22 mouse cellular contexts compared by ENCODE assay signal in the genomic region with DNA sequence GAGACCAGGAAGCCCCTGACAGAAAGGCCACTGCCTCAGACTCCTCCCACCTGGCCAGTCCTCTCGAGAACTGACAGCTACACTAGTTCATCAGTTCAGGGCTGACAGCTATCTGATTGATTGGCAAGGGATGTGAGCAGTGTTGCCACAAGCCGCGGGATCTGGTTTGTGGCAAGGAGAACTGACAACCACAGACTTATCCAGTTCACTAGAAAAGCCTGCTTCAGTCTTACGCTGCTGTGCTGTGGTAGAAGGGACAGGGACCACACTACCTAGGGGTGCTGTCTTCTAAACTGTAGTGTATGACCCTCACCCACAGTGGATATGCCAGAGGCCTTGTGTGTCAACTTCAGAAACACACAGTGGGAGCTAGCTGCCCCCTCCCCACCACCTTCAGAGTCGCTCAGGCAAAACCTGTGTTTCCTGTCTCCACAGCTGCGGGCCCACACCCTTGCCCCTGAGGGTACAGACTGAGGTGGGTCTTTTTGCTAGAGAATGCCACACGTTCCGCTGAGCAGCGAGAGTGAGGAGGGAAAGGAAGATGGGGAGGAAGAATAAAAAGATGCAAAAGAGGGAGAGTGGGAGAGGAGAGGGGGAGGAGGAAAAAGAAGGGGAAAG. TPM values are rescaled to one million over a fixed set of nuclear protein-coding genes. Genes with fewer than 3 reads are reported as not detected.
DNase-seq lines count a peak whose midpoint lies in the region; ATAC-seq and TF ChIP-seq lines count a peak whose summit lies in the region.
"Had no signal": no experiment of that assay in that cellular context is flagged by ENCODE, and none has a peak within 500 bp of the region (broad histone marks: within the 10 kb centered on the region; RNA-seq: fewer than 3 reads in every experiment).

No protein-coding gene starts in this region.

- no peak for TF ChIP-seq POLR2A in spleen, adult 2 months (IDR thresholded peaks at IDR 0.05; ENCODE audit: low read depth, low read length)

- DNase-seq in embryo, embryonic 10.5 days (ENCODE audit: low spot score) = peak; percentile 16
- DNase-seq in embryo, embryonic 9.5 days (ENCODE audit: extremely low spot score) = no peak
- DNase-seq in spleen, adult 2 months (ENCODE audit: low read depth in 1 of 2, low spot score in 2 of 2) = no peak
- no peak for DNase-seq in spleen, postnatal 4 days (ENCODE audit: low spot score in 2 of 2)
- peak; percentile 37 for DNase-seq in embryonic facial prominence, embryonic 14.5 days (ENCODE audit: low spot score)
- peak; percentile 50 for DNase-seq in thymus, postnatal 4 days
- DNase-seq in lung, postnatal 25 days (ENCODE audit: low spot score) = no peak
- no peak for DNase-seq in gastrocnemius, adult 2 months
- DNase-seq: adrenal gland, postnatal 14 days; cerebellum, adult 11-12 months; kidney, adult 11 months; kidney, postnatal 25 days; layer of hippocampus, adult 9-11 months; right cerebral cortex, postnatal 14 days had no signal

- ATAC-seq in embryonic facial prominence, embryonic 14.5 days (ENCODE audit: low read depth) = peak; percentile 41; the same call in 1 of the 2 replicates
- ATAC-seq: activated CD4-positive, CD25-positive, alpha-beta regulatory T cell, adult 4 months; forebrain, embryonic 14.5 days; hindbrain, embryonic 16.5 days; Patski had no signal

- no peaks in the 10 kb centered on the region for H3K9me3 ChIP-seq in embryonic facial prominence, embryonic 14.5 days (ENCODE audit: control insufficient read depth, low read length)
- H3K9me3 ChIP-seq: limb, embryonic 13.5 days; neural tube, embryonic 12.5 days had no signal

- H3K4me1 ChIP-seq in spleen, adult 2 months (ENCODE audit: control insufficient read depth, insufficient read depth, insufficient read length) = peaks cover 9% of the 10 kb centered on the region; the same call in 1 of the 2 replicates
- 0 out of 2 replicates have a peak, but pooled peaks cover 5% of the 10 kb centered on the region for H3K4me1 ChIP-seq in embryonic facial prominence, embryonic 14.5 days (ENCODE audit: control insufficient read depth, insufficient read depth, low read length)

- H3K36me3 ChIP-seq in spleen, adult 2 months (ENCODE audit: control insufficient read depth, insufficient read depth, low read length) = no peaks in the 10 kb centered on the region
- no peaks in the 10 kb centered on the region for H3K36me3 ChIP-seq in embryonic facial prominence, embryonic 14.5 days (ENCODE audit: control insufficient read depth, insufficient read depth, low read length)
- H3K36me3 ChIP-seq: heart, embryonic 12.5 days; limb, embryonic 13.5 days; neural tube, embryonic 12.5 days had no signal

- intact Hi-C loops in gastrocnemius, adult 2 months (cut with DNase I) = no loop called here

- TF ChIP-seq CTCF in spleen, adult 2 months (IDR thresholded peaks at IDR 0.05; ENCODE audit: extremely low read depth, insufficient read depth, insufficient read length, insufficient replicate concordance) = no peak
- TF ChIP-seq CTCF in gastrocnemius, adult 2 months (IDR thresholded peaks at IDR 0.05) = no peak

- H3K4me3 ChIP-seq in spleen, adult 2 months (ENCODE audit: extremely low read depth, insufficient read depth, insufficient read length) = no peak overlapping the region
- H3K4me3 ChIP-seq in embryonic facial prominence, embryonic 14.5 days (ENCODE audit: low read depth, low read length) = no peak overlapping the region
- no peak overlapping the region for H3K4me3 ChIP-seq in gastrocnemius, adult 2 months
- H3K4me3 ChIP-seq: erythroblast, embryonic 14.5 days; heart, embryonic 12.5 days; limb, embryonic 13.5 days; neural tube, embryonic 12.5 days had no signal

- peak overlapping the region; percentile 40 for H3K27ac ChIP-seq in spleen, adult 2 months (ENCODE audit: insufficient read depth, low read length)
- no peak overlapping the region for H3K27ac ChIP-seq in embryonic facial prominence, embryonic 14.5 days (replicated peaks; ENCODE audit: low read depth, low read length)
- no peak overlapping the region for H3K27ac ChIP-seq in gastrocnemius, adult 2 months
- H3K27ac ChIP-seq: limb, embryonic 13.5 days; neural tube, embryonic 12.5 days had no signal

- 6% methylated on average over 9 of the region's 9 CpGs for WGBS in spleen, adult 2 months
- WGBS in embryonic facial prominence, embryonic 14.5 days = 26% methylated on average over 9 of the region's 9 CpGs

- H3K4me2 ChIP-seq in embryonic facial prominence, embryonic 14.5 days (ENCODE audit: low read depth, low read length) = no peak overlapping the region
- H3K4me2 ChIP-seq: heart, embryonic 12.5 days; limb, embryonic 13.5 days; neural tube, embryonic 12.5 days had no signal

- no peaks in the 10 kb centered on the region for H3K27me3 ChIP-seq in spleen, adult 2 months (ENCODE audit: control insufficient read depth, insufficient read depth, low read length)
- no peaks in the 10 kb centered on the region for H3K27me3 ChIP-seq in embryonic facial prominence, embryonic 14.5 days (replicated peaks; ENCODE audit: control insufficient read depth, insufficient read depth, low read length)
- H3K27me3 ChIP-seq: heart, embryonic 12.5 days; limb, embryonic 13.5 days; neural tube, embryonic 12.5 days; Patski had no signal

- H3K9ac ChIP-seq in embryonic facial prominence, embryonic 14.5 days (ENCODE audit: low read depth, low read length) = no peak overlapping the region
- H3K9ac ChIP-seq: heart, embryonic 12.5 days; limb, embryonic 13.5 days; neural tube, embryonic 12.5 days had no signal

RNA-seq across cellular contexts. Expression of gene 1600014C10Rik, which starts 19.5 kb away (rescaled TPM):
- 14.1 and 19.5 TPM in 2 replicates for polyA plus RNA-seq in spleen, adult 2 months (2012; rRNA removed)
- polyA plus RNA-seq in embryonic facial prominence, embryonic 14.5 days (2014; fragmentation: Nextera tagmentation; extraction: Ambion mirVana) = 15.6 and 17.5 TPM in 2 replicates
- 10 to 100 TPM; 23.4 to 31.9 TPM for total RNA-seq in gastrocnemius, adult 2 months (2021)
- polyA plus RNA-seq: erythroblast, embryonic 14.5 days had no signal

RNA-seq across cellular contexts. Expression of gene Ccne1, which starts 56.2 kb away (rescaled TPM):
- polyA plus RNA-seq in spleen, adult 2 months (2012; rRNA removed) = 9.1 and 21.1 TPM in 2 replicates
- polyA plus RNA-seq in embryonic facial prominence, embryonic 14.5 days (2014; fragmentation: Nextera tagmentation; extraction: Ambion mirVana) = 73.7 and 82.9 TPM in 2 replicates
- under 1 TPM; 0.20 to 0.28 TPM for total RNA-seq in gastrocnemius, adult 2 months (2021)

Comparison
In these comparisons a context has a peak if more than half of its experiments do, and no peak if none do; other contexts are left out.
1. DNase-seq: peak in embryo, embryonic 10.5 days (single experiment), embryonic facial prominence, embryonic 14.5 days (single experiment) and thymus, postnatal 4 days (single experiment); none in embryo, embryonic 9.5 days (single experiment), spleen, adult 2 months (0 of 2), spleen, postnatal 4 days (0 of 2), lung, postnatal 25 days (single experiment) and gastrocnemius, adult 2 months (single experiment).